Mouse (Mus musculus) layer of hippocampus, adult 2 months (tissue): ENCODE results near the gene Grk5. TPM values are rescaled to one million over a fixed set of nuclear protein-coding genes. Genes with fewer than 3 reads are reported as not detected.

Source experiments
- DNase-seq, 2 experiments: peaks; one replicate each; pipeline ENCODE4 v3.0.0; 2022; ENCODE audit warnings: low spot score in 2 of 2
- H3K27ac ChIP-seq: fragments of 200-600 bp; 2 replicates; pipeline ENCODE4 v1.8.1; 2022
- H3K4me3 ChIP-seq: fragments of 200-600 bp; 2 replicates; pipeline ENCODE4 v1.8.1; 2022; ENCODE audit warnings: mild to moderate bottlenecking
- CTCF ChIP-seq: fragments of 200-600 bp; conservative IDR thresholded peaks from 2 replicates; pipeline ENCODE4 v1.8.1; 2022; ENCODE audit warnings: antibody characterized with exemption, mild to moderate bottlenecking, moderate library complexity
- total RNA-seq, 2 experiments: library from RNA; stranded (reverse); gene quantifications; 2 replicates each; pipeline ENCODE4 v1.2.3; 2021

Gene Grk5
- total RNA-seq, 2 experiments from 2014 or later = 10.4 to 11.5 TPM

DNA sequence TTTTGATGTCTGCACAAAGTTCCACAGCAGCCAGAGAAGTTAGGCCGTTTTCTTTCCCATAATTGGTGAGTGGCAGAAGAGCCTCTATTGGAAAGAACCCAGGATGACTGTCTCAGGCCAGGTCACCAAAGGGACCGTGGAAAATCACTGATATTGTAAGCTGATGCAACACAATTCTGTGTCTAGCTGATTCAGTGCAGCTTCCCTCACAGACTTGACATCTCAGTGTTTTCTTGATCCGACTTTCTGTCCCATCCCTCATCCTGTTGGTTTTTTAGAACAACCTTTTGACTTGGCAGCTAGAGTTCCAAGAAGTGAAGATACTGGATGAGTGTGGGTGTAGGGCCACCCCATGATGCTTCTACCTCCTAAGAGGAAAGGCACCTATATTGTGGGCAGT lies 80.9 kb downstream of the Grk5 start:
- no peak for TF ChIP-seq CTCF
- H3K4me3 ChIP-seq = no peak overlapping the region
- H3K27ac ChIP-seq = no peak overlapping the region
- DNase-seq = no peak

DNA sequence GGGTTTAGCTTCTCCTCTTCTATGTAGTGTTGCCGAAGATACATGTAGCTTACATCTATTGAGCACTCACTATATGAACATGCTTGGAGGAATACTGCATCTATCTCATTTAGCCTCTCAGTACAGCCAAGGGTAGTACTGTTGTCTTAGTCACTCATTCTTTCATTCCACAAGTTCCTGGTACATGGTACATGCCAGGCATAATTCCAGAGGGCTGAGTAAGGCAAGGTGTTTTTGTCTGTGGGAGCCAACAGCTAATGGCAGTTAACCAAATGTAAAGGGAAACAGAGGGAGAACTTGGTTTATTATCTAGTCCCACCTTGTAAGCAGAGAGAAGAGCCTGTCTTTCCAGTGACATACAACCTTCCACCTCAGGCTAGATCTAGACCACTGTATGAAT lies 82.0 kb downstream of the Grk5 start:
- DNase-seq = no peak
- no peak overlapping the region for H3K27ac ChIP-seq
- TF ChIP-seq CTCF = no peak
- no peak overlapping the region for H3K4me3 ChIP-seq

DNA sequence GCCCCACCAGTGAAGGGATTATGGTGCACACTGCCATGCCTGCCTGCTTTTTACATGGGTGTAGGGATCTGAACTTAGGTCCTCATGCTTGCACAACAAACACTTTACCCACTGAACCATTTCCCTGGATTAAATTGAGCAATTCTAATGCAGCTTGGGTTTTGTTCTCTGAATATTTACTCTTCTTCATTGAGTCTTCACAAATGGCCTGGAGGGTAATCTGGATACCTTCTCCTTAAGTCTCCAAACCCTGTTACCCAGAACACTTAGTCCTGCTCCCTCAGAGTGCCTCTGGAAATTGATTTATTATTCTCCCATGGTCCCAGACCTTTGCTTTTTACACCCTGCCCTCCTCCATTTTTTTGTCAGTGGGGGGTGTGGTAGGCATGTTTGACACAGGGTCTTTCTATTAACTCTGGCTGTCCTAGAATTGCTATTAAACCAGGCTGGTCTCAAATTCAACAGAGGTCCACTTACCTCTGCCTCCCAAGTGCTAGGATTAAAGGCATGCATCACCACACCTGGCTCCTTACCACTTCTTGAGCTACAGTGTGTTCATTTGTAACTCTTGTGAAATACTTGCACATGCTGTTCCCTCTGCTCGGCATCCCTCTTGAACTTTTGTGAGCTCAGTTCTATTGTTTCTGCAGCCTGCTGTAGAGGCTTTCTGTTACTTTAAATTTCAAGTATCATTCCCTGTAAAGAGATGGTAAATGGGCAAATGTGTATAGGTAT lies 82.9 kb downstream of the Grk5 start:
- no peak for DNase-seq
- no peak for TF ChIP-seq CTCF
- Histone ChIP-seq H3K27ac (no peak overlapping the region), H3K4me3 (no peak overlapping the region)

DNA sequence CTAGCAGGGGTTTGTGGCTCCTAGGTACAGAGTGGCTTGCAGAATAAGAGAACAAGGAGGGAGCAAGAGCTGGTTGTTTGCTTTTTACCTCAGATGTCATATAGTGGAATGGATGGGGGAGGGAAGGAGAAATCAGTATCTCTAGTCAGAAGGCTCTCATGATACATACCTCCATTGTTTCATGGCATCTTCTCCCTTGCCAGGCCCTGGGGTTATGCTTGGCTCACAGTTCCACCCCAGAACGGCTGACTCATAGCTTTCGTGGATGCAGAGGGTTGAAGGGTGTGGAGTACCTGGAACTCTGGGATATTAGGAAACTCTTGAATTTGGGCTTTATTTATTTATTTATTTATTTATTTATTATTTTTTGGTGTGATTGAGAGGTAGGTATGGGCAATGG lies 84.0 kb downstream of the Grk5 start:
- TF ChIP-seq CTCF = no peak
- Histone ChIP-seq H3K4me3 (no peak overlapping the region), H3K27ac (no peak overlapping the region)
- DNase-seq = no peak

DNA sequence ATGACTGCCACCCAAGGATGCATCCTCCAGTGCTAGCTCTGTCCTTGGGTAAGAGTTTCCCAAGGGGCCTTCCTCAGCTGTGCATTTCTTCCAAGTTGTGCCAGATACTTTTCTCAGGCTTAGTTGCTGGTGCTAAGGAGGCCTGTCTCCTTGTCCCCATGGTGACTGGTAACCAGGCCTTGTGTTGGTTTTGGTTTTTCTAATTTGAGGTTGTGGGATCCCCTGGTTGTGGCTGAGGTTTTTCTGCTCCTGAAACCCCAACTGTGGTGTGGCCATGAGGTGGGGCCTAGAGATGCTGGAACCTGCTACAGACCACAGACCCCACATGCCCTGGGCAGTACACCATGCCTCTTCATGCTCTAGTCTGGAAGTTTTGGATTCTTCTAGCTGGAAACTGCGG lies 90.0 kb downstream of the Grk5 start:
- no peak for TF ChIP-seq CTCF

DNA sequence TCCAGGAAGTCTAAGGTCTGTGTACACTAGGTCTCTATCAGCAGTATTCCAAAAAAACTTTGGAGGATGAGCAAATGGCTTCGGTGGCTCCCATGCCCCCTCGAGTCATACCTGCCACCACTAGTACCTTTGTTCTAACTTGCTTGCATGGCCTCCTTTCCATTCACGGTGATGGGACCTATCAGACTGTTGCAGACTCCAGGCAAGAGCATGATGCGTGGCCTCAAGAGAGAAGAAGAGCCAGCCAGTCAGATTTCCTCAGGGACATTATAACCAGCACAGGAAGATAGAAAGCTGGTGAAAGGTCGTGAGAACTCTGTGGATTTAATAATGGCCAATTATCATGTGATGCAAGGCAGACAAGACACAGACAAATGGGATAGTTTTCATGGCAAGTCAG lies 91.8 kb downstream of the Grk5 start:
- Histone ChIP-seq H3K27ac (no peak overlapping the region), H3K4me3 (no peak overlapping the region)
- TF ChIP-seq CTCF = no peak
- no peak for DNase-seq

More for the DNA sequence above, 90.0 kb downstream of the Grk5 start:
- Histone ChIP-seq H3K4me3 (no peak overlapping the region), H3K27ac (no peak overlapping the region)
- no peak for DNase-seq

DNA sequence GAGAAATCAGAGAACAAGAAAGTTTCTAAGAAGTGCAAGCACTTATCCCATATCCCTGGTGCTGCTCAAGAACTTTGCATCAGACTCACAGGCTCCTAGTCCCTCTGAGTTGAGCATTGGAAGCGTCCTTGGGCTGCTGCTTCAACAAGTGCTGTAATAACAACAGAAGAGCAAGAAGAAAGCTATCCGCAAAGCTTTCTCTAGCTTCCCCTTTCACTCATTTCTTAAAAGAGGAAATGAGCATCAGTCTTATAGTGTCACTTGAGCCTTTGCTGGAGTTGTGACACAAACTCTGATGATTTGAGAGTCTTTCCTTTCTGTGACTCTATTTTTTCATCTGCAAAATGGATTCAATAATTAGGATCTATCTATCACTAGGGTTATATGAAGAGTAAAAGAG lies 92.3 kb downstream of the Grk5 start:
- no peak for DNase-seq
- no peak overlapping the region for H3K27ac ChIP-seq
- no peak overlapping the region for H3K4me3 ChIP-seq
- TF ChIP-seq CTCF = no peak

DNA sequence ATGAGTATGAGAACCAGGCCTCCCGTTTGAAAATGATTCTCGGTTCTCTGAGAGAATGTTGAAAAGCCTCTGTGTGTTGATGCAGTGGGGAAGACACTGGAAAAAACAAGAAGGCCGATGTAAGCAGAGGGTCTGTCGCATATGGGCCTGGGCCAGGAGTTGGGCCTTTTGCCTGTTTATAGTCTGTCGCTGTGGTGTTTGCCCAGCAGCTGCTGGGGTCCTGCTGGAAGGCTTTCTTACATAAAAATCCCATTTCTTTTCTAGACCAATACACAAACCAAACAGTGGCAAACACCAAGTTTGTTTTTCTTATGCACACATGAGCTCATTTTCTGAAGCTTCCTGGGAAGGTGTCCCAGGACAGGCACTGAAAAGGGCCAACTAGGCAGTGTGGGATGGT lies 100.2 kb downstream of the Grk5 start:
- no peak overlapping the region for H3K4me3 ChIP-seq
- DNase-seq = no peak
- no peak overlapping the region for H3K27ac ChIP-seq
- no peak for TF ChIP-seq CTCF

DNA sequence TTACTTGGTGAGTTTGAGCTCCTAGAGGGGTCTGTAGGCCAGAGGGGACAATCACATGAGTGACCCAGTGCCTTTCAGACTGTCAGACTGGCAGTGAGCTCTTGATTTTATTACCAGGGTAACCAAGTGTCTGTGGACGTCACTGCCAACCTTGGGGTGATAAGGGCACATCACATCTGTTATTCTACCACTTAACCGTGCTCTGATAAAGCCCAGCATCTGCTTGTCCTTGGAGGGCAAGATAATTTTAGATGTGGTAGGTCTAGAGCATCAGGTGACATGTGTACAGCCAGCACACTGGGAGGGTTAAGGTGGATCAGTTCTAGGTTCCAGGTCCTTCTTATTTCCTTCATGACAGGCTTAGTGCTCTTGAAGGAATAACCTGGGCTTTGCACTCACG lies 104.7 kb downstream of the Grk5 start:
- no peak for TF ChIP-seq CTCF
- Histone ChIP-seq H3K4me3 (no peak overlapping the region), H3K27ac (no peak overlapping the region)
- DNase-seq = no peak

DNA sequence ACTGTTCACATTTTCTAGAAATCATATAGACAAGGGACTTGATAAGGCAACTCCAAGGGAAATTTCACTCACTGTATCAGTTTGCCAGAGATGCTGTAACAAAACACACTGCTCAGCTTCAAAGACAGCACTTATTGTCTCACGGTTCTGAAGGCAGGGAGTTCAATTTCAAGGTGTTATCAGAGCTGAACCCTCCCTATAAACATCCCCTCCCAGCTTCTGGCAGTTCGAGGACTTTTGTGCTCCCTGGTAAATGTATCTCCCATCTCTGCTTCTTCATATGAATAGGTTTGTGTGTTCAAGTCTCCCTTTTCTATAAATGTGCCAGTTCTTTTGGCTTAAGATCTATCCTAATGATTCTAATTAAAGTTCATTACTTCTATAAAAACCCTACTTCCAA lies 105.3 kb downstream of the Grk5 start:
- H3K27ac ChIP-seq = no peak overlapping the region
- no peak for DNase-seq
- TF ChIP-seq CTCF = no peak
- H3K4me3 ChIP-seq = no peak overlapping the region

DNA sequence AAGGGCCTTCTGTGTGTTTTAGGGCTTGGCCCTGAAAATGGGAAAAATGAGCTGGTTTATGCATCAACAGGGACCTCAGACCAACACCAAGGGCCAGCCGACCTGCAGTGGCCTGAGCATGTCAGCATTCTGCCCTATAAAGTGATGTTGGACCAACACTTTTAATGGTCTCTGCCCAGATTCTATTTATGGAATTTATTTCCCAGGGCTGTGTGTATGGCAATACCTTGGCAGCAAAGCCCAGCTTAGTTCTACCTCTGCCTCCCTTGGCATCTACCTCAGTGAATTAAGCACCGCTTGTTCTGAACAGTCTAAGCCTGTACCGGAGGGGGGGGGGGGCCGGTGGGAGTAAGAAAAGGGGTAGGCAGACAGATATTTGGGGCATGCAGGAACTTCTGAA lies 108.2 kb downstream of the Grk5 start:
- no peak for DNase-seq
- H3K27ac ChIP-seq = no peak overlapping the region
- no peak overlapping the region for H3K4me3 ChIP-seq
- TF ChIP-seq CTCF = no peak

DNA sequence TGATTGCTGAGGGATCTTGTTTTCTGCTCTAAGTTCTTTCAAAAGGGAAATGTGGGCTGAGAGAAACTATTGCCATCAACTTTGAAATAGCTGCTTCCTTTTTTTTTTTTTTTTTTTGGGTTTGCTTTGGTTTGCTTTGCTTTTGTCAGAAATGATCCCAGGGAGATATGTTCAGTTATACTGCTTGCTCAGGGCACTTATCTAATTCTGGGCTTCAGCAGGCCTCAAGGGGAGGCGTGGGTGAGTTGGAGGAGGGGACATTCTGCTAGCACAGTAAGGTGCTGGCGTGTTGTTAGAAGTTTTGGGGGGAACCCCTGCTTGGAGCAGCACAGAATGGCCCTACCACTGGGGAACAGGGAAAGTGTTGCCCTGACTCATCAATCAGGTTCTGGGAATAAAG lies 110.1 kb downstream of the Grk5 start:
- no peak for DNase-seq
- no peak overlapping the region for H3K4me3 ChIP-seq
- no peak for TF ChIP-seq CTCF
- H3K27ac ChIP-seq = no peak overlapping the region

DNA sequence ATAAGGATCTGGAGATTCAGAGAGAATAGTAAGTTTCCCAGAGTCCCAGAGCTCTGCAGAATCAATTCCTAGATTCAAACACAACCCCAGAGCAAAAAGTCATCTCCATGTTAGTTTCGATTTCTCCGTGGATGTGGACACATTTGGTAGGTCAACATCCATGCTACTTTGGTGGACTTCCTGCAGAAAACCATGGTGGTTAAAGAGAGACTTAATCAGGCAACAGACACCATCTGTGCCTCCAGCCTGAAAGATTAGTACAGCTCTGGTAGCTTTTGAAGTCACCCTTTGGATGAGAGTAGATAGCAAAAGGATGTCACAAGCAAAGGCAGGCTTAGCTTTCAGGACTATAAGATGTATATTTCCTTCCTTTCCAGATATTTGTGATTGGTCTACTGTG lies 111.4 kb downstream of the Grk5 start:
- no peak for TF ChIP-seq CTCF
- DNase-seq = no peak
- Histone ChIP-seq H3K4me3 (no peak overlapping the region), H3K27ac (no peak overlapping the region)

DNA sequence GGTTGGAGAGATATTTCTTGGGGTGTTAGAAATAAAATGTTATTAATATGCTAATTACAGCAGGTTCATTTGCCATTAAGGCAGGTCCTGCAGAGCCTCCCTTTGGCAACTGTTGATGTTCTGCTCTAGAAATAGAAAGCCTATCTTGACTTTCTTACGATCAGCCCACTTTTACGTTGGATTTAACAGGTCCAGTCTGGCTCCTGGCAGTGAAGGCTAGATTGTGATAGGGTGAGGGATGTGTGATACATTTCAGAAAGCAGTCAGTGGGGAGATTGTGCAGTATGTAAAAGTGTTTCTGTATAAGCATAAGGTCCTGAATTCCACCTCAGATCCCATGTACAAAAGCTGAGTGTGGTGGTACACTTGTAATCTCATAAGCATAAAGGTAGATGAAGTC lies 119.7 kb downstream of the Grk5 start:
- no peak for DNase-seq
- no peak overlapping the region for H3K27ac ChIP-seq
- no peak for TF ChIP-seq CTCF
- no peak overlapping the region for H3K4me3 ChIP-seq
